Mouse (Mus musculus): ENCODE measurements around the gene Klf2. TPM values are rescaled to one million over a fixed set of nuclear protein-coding genes. Genes with fewer than 3 reads are reported as not detected.

Gene Klf2
- polyA plus RNA-seq, 1 experiment from 2014 or later = 14.8 TPM

DNA sequence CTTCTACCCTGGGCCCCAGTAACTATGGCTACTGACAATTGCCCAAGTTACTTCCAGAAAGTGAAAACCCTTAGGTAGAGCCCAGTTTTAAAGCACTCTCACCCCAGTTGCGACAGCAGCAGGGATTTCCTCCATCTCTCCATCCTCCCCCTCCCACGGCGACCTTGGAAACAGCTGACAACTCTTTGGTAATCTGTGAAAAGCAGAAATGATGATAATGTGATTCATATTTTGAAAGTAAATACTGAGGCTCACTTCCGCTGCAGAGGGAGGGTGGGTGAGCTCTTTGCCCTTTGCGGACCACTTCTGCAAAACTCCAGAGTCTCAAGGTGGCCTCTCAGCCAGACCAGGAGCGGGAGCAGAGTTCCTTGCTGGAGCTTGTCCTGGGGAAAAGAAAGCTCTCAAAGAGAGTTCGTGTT, 3.6 kb downstream of the Klf2 start:
- Histone ChIP-seq H3K27me3 (ENCODE audit: control insufficient read depth, insufficient read depth, low read length) (no peaks in the 10 kb centered on the region), H3K4me2 (ENCODE audit: low read depth, low read length) (peak overlapping the region; percentile 94), H3K4me3 (ENCODE audit: low read length) (peak overlapping the region; percentile 71; the same call in 1 of the 2 replicates), H3K9ac (ENCODE audit: low read length) (peak overlapping the region; percentile 35), H3K36me3 (ENCODE audit: control insufficient read depth, insufficient read depth) (0 out of 2 replicates have a peak, but pooled peaks cover 3% of the 10 kb centered on the region), H3K27ac (ENCODE audit: low read length) (peak overlapping the region; percentile 1; the same call in 1 of the 2 replicates), H3K9me3 (replicated peaks; ENCODE audit: control insufficient read depth, low read length) (no peaks in the 10 kb centered on the region), H3K4me1 (ENCODE audit: control insufficient read depth, insufficient read depth, low read length) (peaks cover 33% of the 10 kb centered on the region)
- no peak for ATAC-seq (replicated peaks; ENCODE audit: extremely low read depth, insufficient read depth, low FRiP score)
- WGBS = 72% methylated on average over 7 of the region's 7 CpGs

DNA sequence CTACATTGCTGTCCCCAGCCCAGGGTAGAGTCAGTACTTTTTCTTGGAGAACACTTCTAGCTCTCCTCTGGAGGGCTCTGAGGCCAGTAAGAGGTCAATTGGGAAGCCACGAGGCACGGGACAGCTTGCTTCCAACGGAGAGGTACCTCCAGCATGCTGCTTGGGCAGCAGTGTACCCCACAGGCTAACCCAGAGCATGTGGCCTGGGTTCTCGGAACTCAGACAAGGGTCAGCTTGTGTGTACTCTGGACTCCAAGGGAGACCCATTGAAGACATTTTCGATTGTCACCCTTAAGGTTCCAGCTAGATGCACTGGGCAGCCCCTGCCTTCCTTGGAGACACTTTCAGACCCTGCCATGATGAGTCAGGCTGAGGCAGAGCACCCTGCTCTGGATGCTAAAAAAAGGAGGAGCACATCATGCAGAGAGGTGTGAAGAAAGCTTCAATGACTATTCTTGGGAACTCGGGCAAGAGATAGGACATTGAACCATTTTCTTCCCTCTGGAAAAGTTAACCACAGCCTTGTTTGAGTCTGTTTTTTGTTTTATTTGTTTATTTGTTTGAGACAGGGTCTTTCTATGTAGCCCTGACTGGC, 4.4 kb downstream of the Klf2 start:
- H3K9me3 ChIP-seq (replicated peaks; ENCODE audit: control insufficient read depth, low read length) = no peaks in the 10 kb centered on the region
- peaks cover 27% of the 10 kb centered on the region for H3K4me1 ChIP-seq (ENCODE audit: control insufficient read depth, insufficient read depth, low read length)
- H3K4me2 ChIP-seq (ENCODE audit: low read depth, low read length) = no peak overlapping the region
- no peak for ATAC-seq (replicated peaks; ENCODE audit: extremely low read depth, insufficient read depth, low FRiP score)
- no peaks in the 10 kb centered on the region for H3K27me3 ChIP-seq (ENCODE audit: control insufficient read depth, insufficient read depth, low read length)
- 0 out of 2 replicates have a peak overlapping the region, but pooled peaks have one; percentile 40 for H3K9ac ChIP-seq (ENCODE audit: low read length)
- WGBS = 51% methylated on average over 6 of the region's 6 CpGs
- no peak overlapping the region for H3K4me3 ChIP-seq (ENCODE audit: low read length)
- 0 out of 2 replicates have a peak, but pooled peaks cover 3% of the 10 kb centered on the region for H3K36me3 ChIP-seq (ENCODE audit: control insufficient read depth, insufficient read depth)
- H3K27ac ChIP-seq (ENCODE audit: low read length) = peak overlapping the region; percentile 0

DNA sequence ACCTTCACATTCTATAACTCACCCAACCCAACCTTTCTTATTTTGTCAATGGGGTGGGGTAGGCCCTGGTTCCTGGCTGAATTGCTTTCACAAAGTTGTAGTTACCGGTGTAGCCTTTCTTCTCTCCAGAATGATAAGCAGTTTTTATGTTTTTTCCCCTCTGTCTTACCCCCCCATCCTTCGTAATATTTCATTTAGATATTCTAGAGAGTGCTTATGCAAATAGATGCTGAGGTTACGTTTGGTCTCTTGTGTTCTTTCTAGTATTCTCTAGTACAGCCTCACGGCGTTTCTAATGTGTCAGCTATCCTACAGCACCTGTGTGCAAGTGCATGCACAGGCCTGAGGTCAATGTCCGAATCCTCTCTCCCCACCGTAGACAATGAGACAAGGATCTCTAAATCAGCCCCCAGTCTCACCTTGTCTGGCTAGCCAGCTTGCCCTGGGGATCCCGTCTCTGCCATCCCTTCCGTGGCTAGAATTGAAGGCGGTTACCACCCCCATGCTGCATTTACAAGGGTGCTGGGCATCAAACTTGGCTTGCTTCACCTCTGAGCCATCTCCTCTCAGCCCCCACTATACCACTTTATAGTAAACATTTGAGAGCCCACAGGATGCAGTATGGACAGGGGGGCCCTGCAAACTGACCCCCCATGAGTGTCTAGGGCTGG, 5.3 kb downstream of the Klf2 start:
- 83% methylated on average over 10 of the region's 10 CpGs for WGBS

DNA sequence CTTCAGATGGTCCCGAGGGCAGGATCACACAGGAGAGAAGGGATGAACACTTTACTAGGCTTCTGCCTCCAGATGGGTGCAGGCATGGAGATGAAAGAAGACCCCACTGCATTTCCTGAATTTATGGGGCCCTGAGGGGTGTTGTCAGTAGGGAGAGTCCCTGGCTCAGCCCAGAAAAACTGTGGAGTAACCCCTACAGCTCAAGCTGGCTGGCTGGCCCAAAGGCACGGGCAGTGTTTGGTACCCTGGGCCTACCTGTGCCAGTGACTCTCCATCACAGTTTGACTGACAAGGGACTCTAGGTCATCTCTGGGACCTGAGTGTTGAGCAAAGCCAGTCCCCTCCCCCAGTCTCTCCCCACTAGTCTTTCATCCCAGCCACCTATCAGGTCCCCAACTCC, 5.9 kb downstream of the Klf2 start:
- Histone ChIP-seq H3K9ac (ENCODE audit: low read length) (no peak overlapping the region), H3K4me2 (ENCODE audit: low read depth, low read length) (no peak overlapping the region), H3K36me3 (ENCODE audit: control insufficient read depth, insufficient read depth) (0 out of 2 replicates have a peak, but pooled peaks cover 3% of the 10 kb centered on the region), H3K4me1 (ENCODE audit: control insufficient read depth, insufficient read depth, low read length) (peaks cover 27% of the 10 kb centered on the region), H3K9me3 (replicated peaks; ENCODE audit: control insufficient read depth, low read length) (no peaks in the 10 kb centered on the region), H3K27me3 (ENCODE audit: control insufficient read depth, insufficient read depth, low read length) (no peaks in the 10 kb centered on the region), H3K27ac (ENCODE audit: low read length) (no peak overlapping the region), H3K4me3 (ENCODE audit: low read length) (no peak overlapping the region)
- WGBS = 83% methylated on average over 2 of the region's 2 CpGs
- no peak for ATAC-seq (replicated peaks; ENCODE audit: extremely low read depth, insufficient read depth, low FRiP score)

More for the DNA sequence above, 5.3 kb downstream of the Klf2 start:
- no peak overlapping the region for H3K4me3 ChIP-seq (ENCODE audit: low read length)
- no peak for ATAC-seq (replicated peaks; ENCODE audit: extremely low read depth, insufficient read depth, low FRiP score)
- H3K4me1 ChIP-seq (ENCODE audit: control insufficient read depth, insufficient read depth, low read length) = peaks cover 27% of the 10 kb centered on the region
- no peak overlapping the region for H3K9ac ChIP-seq (ENCODE audit: low read length)
- H3K27ac ChIP-seq (ENCODE audit: low read length) = no peak overlapping the region
- no peak overlapping the region for H3K4me2 ChIP-seq (ENCODE audit: low read depth, low read length)
- 0 out of 2 replicates have a peak, but pooled peaks cover 3% of the 10 kb centered on the region for H3K36me3 ChIP-seq (ENCODE audit: control insufficient read depth, insufficient read depth)
- H3K9me3 ChIP-seq (replicated peaks; ENCODE audit: control insufficient read depth, low read length) = no peaks in the 10 kb centered on the region
- H3K27me3 ChIP-seq (ENCODE audit: control insufficient read depth, insufficient read depth, low read length) = no peaks in the 10 kb centered on the region

DNA sequence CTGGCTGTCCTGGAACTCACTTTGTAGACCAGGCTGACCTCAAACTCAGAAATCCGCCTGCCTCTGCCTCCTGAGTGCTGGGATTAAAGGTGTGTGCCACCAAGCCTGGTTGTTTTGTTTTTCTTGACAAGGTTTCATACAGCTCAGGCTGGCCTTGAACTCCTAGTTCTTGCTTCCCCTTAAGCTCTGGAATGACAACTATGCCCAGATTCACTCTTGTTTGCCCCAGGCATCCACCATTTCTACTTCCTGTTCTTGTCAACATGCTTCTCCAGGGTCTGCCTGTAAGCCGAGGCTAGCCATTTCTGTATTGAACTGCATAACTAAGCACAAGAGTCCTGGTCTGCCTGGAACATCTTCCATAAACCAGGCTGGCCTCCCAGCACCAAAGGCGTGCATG, 10.3 kb downstream of the Klf2 start:
- WGBS = 79% methylated on average over 3 of the region's 3 CpGs
- H3K27me3 ChIP-seq (ENCODE audit: control insufficient read depth, insufficient read depth, low read length) = no peaks in the 10 kb centered on the region
- ATAC-seq (replicated peaks; ENCODE audit: extremely low read depth, insufficient read depth, low FRiP score) = no peak

DNA sequence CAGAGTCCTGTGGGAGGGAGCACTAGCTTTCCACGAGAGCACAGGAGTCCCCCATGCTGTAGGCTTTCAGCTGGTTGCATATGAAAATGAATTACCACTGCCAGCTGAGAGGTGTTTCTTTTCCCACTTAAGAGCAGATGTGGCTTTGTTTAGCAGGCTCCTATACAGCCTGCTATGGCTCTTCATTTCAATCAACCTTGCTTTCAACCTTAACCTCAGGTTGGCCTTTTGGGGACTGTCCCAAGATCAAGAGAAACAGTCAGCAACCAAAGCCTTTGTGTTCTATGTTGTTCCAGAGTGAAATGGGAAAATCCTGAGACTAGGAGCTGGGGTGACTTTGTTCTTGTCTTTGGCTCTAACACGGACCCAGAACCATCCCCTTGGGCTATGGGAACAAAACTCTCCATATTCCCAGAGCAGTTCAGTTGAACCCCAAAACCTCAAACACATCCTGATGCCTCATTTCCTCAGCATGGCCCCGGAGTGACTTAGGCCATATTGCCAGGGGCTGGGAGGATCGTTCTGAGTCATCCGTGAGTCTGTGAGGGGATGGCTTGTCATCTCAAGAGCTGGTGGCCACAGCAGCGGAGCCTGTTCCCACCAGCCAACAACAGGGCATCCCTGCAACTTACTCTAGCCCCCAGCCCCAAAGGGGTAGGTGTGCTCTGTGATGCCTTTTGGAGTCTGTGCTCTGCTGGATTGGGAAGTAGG, 12.1 kb downstream of the Klf2 start:
- Histone ChIP-seq H3K4me1 (ENCODE audit: control insufficient read depth, insufficient read depth, low read length) (peaks cover 9% of the 10 kb centered on the region; the same call in 1 of the 2 replicates), H3K4me2 (ENCODE audit: low read depth, low read length) (no peak overlapping the region), H3K9me3 (replicated peaks; ENCODE audit: control insufficient read depth, low read length) (no peaks in the 10 kb centered on the region), H3K27me3 (ENCODE audit: control insufficient read depth, insufficient read depth, low read length) (no peaks in the 10 kb centered on the region), H3K9ac (ENCODE audit: low read length) (peak overlapping the region; percentile 50; the same call in 1 of the 2 replicates), H3K4me3 (ENCODE audit: low read length) (no peak overlapping the region), H3K27ac (ENCODE audit: low read length) (peak overlapping the region; percentile 50; the same call in 1 of the 2 replicates), H3K36me3 (ENCODE audit: control insufficient read depth, insufficient read depth) (no peaks in the 10 kb centered on the region; the same call in 1 of the 2 replicates)
- no peak for ATAC-seq (replicated peaks; ENCODE audit: extremely low read depth, insufficient read depth, low FRiP score)
- 80% methylated on average over 6 of the region's 6 CpGs for WGBS

More for the DNA sequence above, 10.3 kb downstream of the Klf2 start:
- H3K27ac ChIP-seq (ENCODE audit: low read length) = no peak overlapping the region
- peaks cover 9% of the 10 kb centered on the region; the same call in 1 of the 2 replicates for H3K4me1 ChIP-seq (ENCODE audit: control insufficient read depth, insufficient read depth, low read length)
- H3K9ac ChIP-seq (ENCODE audit: low read length) = no peak overlapping the region
- no peak overlapping the region for H3K4me2 ChIP-seq (ENCODE audit: low read depth, low read length)
- no peaks in the 10 kb centered on the region for H3K9me3 ChIP-seq (replicated peaks; ENCODE audit: control insufficient read depth, low read length)
- H3K4me3 ChIP-seq (ENCODE audit: low read length) = no peak overlapping the region
- no peaks in the 10 kb centered on the region for H3K36me3 ChIP-seq (ENCODE audit: control insufficient read depth, insufficient read depth)

DNA sequence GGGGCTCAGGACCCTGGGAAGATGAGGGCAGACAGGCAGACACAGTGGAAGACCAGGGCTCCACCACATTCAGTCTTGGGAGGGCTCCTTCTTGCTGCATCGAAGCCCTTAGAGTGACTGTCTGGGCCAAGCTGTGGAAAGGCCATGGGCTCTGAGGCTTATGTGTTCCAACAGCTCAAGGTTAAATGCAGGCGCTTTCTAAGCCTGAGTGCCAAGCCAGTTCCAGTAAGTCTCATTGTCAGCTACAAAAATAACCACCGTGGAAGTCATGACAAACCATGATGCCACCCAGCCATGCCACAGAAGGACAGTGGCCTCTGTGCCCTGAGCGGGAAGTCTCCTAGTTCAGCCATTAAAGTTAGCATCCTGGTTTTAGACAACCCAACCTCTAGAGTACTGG, 12.8 kb downstream of the Klf2 start:
- 0 out of 2 replicates have a peak, but pooled peaks have one; percentile 7 for ATAC-seq (replicated peaks; ENCODE audit: extremely low read depth, insufficient read depth, low FRiP score)
- no peaks in the 10 kb centered on the region for H3K9me3 ChIP-seq (replicated peaks; ENCODE audit: control insufficient read depth, low read length)

DNA sequence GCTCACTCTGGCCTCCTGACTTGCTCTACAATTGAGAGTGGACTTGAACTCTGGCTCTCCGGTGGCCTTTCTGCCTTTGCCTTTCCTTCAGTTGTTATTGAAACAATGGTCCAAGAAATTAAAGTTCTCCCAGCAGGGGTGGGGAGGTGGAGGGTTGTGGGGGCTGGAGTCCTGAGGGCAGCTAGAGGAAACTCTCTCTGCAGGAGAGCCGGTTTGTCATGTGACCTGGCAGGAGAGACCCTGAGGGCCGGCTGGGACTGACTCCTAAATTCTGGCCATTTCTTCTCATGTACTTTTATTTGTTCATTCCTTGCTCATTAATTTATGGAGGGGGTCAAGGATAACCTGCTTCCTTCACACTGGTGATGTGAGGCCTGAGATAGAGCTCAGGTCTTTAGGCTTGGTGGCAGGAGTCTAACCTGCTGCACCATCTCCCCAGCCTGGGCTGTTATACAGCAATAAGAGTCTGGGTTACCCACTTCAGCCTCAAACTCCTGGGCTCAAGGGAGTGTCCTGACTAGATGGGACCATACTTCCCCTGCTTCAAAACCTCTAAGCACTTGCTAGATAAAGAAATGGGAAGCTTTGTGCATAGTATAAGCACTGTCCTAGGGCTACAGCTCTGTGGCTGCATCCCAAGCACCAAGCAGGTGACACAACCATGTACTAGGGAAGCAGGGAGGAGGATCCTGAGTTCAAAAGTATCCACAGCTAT, 14.8 kb downstream of the Klf2 start:
- H3K9me3 ChIP-seq (replicated peaks; ENCODE audit: control insufficient read depth, low read length) = no peaks in the 10 kb centered on the region
- 53% methylated on average over 3 of the region's 3 CpGs for WGBS

More for the DNA sequence above, 12.8 kb downstream of the Klf2 start:
- 60% methylated on average over 4 of the region's 4 CpGs for WGBS
- no peaks in the 10 kb centered on the region for H3K27me3 ChIP-seq (ENCODE audit: control insufficient read depth, insufficient read depth, low read length)
- peak overlapping the region; percentile 50; the same call in 1 of the 2 replicates for H3K9ac ChIP-seq (ENCODE audit: low read length)
- no peak overlapping the region for H3K4me3 ChIP-seq (ENCODE audit: low read length)
- no peak overlapping the region for H3K4me2 ChIP-seq (ENCODE audit: low read depth, low read length)
- peaks cover 9% of the 10 kb centered on the region; the same call in 1 of the 2 replicates for H3K4me1 ChIP-seq (ENCODE audit: control insufficient read depth, insufficient read depth, low read length)
- H3K36me3 ChIP-seq (ENCODE audit: control insufficient read depth, insufficient read depth) = no peaks in the 10 kb centered on the region; the same call in 1 of the 2 replicates
- H3K27ac ChIP-seq (ENCODE audit: low read length) = peak overlapping the region; percentile 50; the same call in 1 of the 2 replicates

More for the DNA sequence above, 14.8 kb downstream of the Klf2 start:
- H3K4me3 ChIP-seq (ENCODE audit: low read length) = no peak overlapping the region
- no peak overlapping the region for H3K27ac ChIP-seq (ENCODE audit: low read length)
- H3K4me1 ChIP-seq (ENCODE audit: control insufficient read depth, insufficient read depth, low read length) = peaks cover 9% of the 10 kb centered on the region; the same call in 1 of the 2 replicates
- no peaks in the 10 kb centered on the region for H3K27me3 ChIP-seq (ENCODE audit: control insufficient read depth, insufficient read depth, low read length)
- no peak for ATAC-seq (replicated peaks; ENCODE audit: extremely low read depth, insufficient read depth, low FRiP score)
- no peak overlapping the region for H3K4me2 ChIP-seq (ENCODE audit: low read depth, low read length)
- H3K9ac ChIP-seq (ENCODE audit: low read length) = no peak overlapping the region
- H3K36me3 ChIP-seq (ENCODE audit: control insufficient read depth, insufficient read depth) = peaks cover 3% of the 10 kb centered on the region; the same call in 1 of the 2 replicates
